Mouse (Mus musculus): ENCODE data around the gene Cd24a. TPM values are rescaled to one million over a fixed set of nuclear protein-coding genes. Genes with fewer than 3 reads are reported as not detected.

Gene Cd24a
- total RNA-seq, 2 experiments from 2014 or later: 21.8 to 24.1 TPM

GRCm38 (mm10) chr10:43619939-43620338 lies 41.9 kb downstream of the Cd24a start:
- intact Hi-C loops (cut with DNase I): no loop called here
- no peak for DNase-seq

- no peak for DNase-seq
- intact Hi-C loops (cut with DNase I): no loop called here
Observed at GRCm38 (mm10) chr10:43623510-43623909, 45.4 kb downstream of the Cd24a start.

DNA sequence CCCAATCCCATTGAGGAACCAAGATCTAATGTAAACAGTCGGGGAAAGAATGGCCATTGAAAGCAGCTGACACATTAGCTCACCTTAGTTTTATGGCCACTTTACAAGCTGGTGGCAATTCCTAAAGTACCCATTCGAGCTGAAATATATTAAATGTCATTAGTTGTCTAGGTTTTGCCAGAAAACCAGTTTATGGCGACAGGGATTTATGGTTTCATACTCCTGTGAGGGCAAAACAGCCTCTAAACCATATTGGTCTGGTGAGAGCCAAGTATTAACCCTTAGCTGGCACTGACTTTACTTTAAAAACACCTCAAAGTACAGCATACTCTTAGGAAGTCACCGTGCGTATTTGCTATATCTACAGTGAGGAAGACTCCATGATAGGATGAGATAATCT lies 46.3 kb downstream of the Cd24a start:
- intact Hi-C loops (cut with DNase I): no loop called here
- no peak for DNase-seq

DNA sequence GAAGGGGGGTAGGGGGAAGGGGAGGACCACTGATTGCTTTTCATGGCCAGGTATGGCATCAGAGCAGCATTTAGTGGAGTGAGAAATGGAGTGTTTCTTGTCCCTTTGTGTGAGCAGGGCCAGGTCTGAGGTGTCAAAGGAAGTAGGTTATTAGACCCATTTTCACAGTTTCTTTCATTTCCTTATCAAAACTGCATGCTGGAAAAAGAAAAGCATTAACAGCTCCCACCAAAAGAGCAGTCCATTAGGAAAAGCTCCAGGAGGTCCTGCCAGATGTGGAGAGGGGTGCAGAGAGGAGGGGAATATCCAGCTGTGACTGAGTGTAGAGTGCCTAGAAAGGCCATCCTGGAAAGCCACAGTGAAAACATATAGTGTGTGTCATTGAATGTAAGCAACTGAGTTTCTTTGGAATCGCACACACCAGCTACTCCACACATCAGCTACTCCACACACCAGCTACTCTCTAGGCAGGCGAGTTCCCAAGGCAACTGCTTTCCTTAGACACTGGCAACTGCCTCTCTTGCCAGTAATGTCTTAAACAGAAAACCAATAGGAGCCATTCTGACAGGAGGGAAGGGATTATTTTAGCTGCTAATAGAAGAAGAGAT lies 46.8 kb downstream of the Cd24a start:
- intact Hi-C loops (cut with DNase I): no loop called here

GRCm38 (mm10) chr10:43625578-43625977 lies 47.5 kb downstream of the Cd24a start:
- no peak for DNase-seq
- intact Hi-C loops (cut with DNase I): no loop called here

More for the DNA sequence above, 46.8 kb downstream of the Cd24a start:
- no peak for DNase-seq

DNA sequence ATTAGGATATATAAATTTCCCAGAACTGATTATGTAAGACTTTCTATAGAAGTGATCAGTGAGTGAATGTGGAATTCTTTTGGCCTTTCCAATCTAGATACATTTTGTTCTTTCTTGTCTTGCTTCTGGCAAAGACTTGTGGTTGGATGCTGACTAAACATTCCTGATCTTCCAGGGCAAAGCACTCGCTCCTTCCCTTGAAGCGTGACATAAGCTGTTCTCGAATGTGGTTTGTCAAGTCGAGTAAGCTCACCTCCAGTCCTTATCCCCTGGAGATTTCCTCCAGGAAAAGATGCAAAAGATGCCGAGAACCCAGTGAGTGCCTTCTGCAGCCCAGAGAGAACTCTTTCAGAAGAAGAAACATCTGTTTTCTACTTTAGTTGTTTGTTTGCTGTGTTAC lies 51.1 kb downstream of the Cd24a start:
- DNase-seq: no peak
- intact Hi-C loops (cut with DNase I): no loop called here

GRCm38 (mm10) chr10:43629857-43630256 lies 51.8 kb downstream of the Cd24a start:
- DNase-seq: no peak
- intact Hi-C loops (cut with DNase I): no loop called here

- DNase-seq: no peak
- intact Hi-C loops (cut with DNase I): no loop called here
Observed at GRCm38 (mm10) chr10:43630634-43631033, 52.5 kb downstream of the Cd24a start.

- intact Hi-C loops (cut with DNase I): no loop called here
- no peak for DNase-seq
Observed at GRCm38 (mm10) chr10:43631049-43631448, 53.0 kb downstream of the Cd24a start.

DNA sequence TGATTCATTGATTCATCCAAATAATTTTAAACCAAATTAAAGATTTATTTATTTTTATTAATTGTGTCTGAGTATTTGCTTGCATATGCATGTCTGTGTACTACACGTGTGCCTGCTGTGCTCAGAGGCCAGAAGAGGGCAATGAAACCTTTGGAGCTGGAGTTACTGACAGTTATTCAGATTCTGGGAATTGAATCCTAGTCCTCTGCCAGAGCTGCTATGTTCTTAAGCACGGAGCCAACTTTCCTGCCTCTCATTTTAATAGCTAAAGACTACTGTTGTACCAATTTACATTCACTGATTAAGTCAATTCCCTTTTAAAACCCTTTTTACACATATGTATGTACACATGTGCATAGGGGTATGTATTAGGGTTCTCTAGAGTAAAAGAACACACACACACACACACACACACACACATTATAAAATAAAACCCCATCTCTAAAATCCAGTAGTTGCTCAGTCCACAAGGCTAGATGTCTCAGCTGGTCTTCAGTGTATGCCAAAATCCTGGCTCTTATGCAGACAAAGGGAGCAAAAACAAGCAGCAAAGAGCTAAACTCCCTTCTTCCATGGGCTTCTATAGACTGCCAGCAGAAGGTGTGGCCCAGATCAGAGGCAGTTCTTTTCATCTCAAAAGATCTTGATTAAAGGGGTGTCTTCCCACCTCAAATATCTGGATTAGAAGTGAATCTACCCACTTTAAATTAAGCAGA lies 53.7 kb downstream of the Cd24a start:
- no peak for DNase-seq
- intact Hi-C loops (cut with DNase I): no loop called here

DNA sequence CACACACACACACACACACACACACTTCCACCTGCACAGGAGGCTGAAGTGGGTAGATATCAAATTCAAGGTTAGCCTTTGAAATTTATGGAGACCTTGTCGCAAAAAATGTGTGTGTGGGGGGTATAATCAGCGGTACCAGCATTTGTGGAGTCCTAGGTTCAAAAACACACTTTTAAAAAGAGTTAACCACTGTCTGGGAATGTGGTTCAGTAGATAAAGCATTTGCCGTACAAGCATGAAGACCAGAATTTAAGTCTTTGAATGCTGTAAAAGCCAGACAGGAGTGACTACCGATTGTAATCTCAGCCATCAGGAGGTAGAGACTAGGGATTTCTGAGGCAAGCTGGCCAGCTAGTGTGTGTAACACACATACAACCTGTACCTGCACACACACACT lies 55.0 kb downstream of the Cd24a start:
- DNase-seq: no peak
- intact Hi-C loops (cut with DNase I): no loop called here

Other genes starting within 250 kb of the Cd24a start
- gene Bend3, start 99.5 kb upstream of the Cd24a start, total RNA-seq (2021): 1 to 10 TPM; 5.8 to 6.1 TPM
- 10 to 100 TPM in 1 of 2 experiments, 1 to 10 TPM in 1; 8.9 to 13.0 TPM for gene Gm9803, start 54.2 kb upstream of the Cd24a start, total RNA-seq (2021)
- gene 1700021F05Rik, start 37.3 kb upstream of the Cd24a start, total RNA-seq (2021): 10 to 100 TPM; 97.0 to 98.4 TPM

All from heart, postnatal 14 days (tissue).